Mouse (Mus musculus): ENCODE data around the gene Htr5b. TPM values are rescaled to one million over a fixed set of nuclear protein-coding genes. Genes with fewer than 3 reads are reported as not detected.

Htr5b gene
- total RNA-seq, 2 experiments from 2014 or later, result not detected

DNA sequence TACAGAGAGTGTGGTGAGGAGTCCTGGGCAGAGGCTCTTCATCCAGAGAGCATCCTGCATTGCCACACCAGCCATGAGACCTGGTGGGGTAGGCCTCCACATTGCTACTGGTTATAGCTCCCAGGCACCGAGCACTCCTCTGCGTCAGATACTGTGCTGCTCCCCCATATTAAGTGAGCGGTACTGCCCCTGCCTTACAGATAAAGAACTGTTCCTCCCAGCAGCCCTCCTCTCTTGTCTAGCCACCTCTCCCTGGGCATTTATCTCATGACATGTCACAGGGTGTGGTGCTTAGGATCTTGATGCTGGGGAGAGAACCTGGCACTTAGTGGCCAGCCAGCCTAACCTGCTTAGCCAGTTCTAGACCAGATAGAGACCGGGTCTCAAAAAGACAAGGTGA, 31.2 kb downstream of the Htr5b start:
- intact Hi-C loops (cut with DNase I), result no loop called here
- no peak for DNase-seq

DNA sequence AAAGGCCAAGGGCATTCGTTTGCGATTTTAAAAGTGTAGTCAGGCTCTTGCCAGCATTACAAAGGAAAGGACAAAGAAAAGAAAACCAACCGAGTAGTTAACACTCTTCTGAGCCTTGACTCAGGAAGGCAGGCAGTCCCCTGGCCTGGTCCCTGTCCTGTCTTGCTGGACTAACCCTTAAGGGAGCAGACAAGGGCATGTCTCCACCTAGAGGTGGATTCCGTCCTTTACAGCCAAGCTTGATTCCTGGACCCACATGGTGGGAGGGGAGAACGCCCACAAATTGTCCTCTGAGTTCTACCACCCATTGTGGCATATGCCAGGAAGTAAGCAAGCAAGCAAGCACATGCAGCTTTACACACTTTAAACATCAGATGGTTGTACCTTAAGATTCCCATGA, 38.0 kb downstream of the Htr5b start:
- intact Hi-C loops (cut with DNase I), result loop anchor here (2.0 kb wide), 1 partner anchor 47 kb away; no protein-coding TSS in a partner anchor
- DNase-seq, result no peak

DNA sequence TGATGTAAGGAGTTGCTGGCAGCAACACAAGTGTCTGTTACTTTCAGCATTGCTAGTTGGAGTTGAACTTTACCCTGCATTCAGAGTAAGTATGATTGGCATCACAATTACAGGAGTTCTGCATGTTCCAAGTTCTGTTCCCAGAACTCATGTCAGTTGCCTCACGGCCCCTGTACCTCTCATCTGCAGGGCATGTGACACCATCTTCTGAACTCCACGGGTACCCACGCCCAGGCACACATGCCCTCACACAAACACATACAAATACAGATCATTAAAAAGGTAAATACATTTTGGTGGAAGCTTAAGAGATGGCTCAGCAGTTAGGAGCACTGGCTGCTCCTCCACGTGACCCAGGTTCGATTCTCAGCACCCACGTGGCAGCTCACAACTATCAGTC, 41.5 kb downstream of the Htr5b start:
- no peak for DNase-seq
- intact Hi-C loops (cut with DNase I), result no loop called here

DNA sequence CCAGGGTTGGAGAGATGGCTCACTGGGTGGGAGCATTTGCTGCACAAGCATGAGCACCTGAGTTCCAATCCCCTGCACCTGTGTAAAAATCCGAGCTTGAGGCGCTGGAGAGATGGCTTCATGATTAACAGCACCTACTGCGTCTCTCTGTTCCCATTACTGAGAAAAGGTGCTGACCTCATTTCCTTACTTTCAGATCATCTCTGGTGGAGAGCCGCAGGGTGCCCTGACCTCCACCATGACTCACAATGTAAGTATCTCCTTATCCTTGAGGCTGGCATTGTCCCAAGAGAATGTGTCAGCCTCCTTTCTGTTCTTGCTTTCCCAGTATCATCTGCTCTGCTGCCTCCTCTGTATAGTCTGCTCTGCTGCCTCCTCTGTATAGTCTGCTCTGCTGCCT, 45.2 kb downstream of the Htr5b start:
- intact Hi-C loops (cut with DNase I), result no loop called here
- DNase-seq, result no peak

DNA sequence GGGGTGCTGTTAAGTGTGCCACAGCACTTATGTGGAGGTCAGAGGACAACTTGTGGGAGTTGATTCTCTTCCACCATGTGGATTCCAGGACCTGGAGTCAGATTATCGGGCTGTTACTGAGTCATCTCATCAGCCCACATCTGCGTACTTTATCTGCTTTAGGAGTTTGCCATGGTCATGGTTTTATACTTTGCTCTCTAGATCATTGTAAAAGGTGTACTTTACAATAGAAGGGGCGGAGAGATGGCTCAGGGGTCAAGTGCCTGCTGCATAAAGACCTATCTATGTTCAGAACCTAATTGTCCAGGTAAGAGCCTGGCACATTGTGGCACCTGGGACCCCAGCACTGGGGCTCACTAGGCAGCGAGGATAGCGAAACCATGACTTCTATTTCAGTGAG, 48.9 kb downstream of the Htr5b start:
- intact Hi-C loops (cut with DNase I), result no loop called here
- no peak for DNase-seq

DNA sequence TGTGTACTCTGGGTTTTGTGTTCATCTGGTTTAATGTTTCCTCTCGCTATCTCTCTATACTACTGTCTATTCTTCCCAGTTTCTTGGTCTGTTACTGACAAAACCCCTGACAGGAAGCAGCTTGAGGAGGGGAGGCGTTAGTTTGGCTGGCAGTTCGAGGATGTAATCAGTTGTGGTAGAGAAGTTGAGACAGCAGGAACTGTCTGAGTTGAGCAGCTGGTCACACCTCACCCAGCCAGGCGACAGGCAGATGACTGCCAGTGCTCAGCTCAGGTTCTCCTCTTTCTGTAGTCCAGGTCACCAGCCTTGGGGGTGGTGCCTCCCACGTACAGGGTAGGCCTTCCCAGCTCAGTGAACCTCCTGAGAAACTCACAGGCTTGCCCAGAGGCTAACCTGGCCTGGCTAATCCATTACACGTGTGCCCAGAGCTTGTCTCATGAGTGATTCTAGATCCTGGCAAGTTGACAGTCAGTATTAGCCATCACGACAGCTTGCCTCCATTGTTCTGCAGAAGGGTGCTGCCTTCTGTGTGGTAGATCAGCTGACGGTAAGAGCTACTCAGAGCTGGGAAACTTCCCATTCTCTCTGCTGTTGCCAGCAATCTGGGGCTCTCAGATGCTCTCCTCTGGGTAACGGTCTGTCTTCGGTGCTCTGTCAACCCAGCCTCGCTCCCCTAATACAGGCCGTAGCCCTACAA, 49.8 kb downstream of the Htr5b start:
- intact Hi-C loops (cut with DNase I), result no loop called here
- DNase-seq, result no peak

DNA sequence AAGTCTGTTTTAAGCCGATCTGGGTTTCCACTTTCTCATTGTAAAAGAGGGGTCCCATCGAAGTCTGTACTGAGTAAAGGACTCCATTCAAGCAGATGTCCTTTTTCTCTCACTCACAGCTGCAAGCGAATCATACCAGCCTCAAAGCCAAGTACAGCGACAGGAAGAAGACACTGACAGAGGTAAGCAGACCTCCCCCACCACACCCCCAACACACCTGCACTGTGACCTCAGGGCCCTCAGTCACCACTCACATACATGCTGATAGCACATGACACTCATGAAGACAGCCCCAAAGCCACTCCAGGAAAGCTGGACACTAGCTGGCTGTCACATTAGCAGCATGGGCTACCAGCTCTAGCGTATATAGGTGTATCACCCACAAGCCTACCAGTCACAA, 50.5 kb downstream of the Htr5b start:
- DNase-seq, result no peak
- intact Hi-C loops (cut with DNase I), result no loop called here

DNA sequence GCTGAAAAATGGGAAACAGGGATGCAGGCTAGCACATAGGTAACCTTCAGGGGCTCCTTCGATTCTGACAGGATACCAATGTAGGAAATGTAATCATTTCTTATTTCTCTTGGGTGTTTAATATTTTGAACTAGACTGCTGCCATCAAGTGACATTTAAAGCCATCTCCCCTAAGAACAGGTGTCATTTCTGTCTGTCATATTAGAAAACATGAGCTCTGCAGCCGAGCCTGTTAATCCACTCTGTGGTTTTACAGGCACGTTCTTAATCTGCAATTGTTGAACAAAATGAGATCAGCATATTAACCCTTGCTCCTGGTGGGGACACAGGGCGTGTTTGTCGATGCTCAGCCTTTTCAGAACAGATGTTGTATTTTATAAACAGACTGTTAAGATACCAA, 56.8 kb downstream of the Htr5b start:
- DNase-seq, result no peak
- intact Hi-C loops (cut with DNase I), result no loop called here

DNA sequence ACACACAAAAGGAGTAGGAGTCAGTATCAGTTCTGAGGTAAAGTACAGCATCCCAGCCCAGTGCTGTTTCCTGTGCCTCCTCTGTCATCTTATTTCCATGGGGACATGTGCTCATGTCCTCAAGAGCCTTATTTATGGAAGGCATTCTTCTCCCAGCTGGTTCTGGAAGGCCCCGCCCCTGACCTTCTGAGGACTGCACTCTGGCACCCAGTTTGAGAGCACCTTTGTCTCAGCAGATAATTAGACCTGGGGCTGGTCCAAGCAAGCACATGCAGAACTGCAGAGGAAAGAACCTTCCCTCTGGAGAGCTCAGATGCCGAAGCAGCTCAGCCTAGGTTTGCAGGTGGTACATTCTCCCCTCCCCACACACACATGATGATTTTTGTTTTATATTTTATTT, 60.0 kb downstream of the Htr5b start:
- intact Hi-C loops (cut with DNase I), result no loop called here

DNA sequence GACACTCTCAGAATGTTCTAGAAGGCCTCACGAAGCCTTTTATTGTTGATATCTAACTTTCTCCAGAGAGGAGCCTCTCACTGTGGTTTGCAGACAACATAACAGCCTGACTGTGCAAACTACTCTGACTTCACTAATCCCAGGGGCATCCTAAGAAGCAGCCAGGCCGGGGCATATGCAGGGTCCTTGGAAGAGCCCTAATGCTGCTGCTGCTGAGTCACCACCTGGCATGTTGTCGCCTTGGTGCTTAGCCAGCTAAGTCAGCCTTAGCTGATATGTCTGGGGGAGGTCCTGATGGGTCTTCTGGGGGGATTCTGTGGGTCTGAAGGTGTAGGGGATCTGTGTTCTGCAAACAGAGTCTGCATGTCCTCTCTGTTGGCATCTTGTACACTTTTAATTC, 62.0 kb downstream of the Htr5b start:
- intact Hi-C loops (cut with DNase I), result no loop called here
- DNase-seq, result no peak

More for the DNA sequence above, 60.0 kb downstream of the Htr5b start:
- DNase-seq, result no peak

DNA sequence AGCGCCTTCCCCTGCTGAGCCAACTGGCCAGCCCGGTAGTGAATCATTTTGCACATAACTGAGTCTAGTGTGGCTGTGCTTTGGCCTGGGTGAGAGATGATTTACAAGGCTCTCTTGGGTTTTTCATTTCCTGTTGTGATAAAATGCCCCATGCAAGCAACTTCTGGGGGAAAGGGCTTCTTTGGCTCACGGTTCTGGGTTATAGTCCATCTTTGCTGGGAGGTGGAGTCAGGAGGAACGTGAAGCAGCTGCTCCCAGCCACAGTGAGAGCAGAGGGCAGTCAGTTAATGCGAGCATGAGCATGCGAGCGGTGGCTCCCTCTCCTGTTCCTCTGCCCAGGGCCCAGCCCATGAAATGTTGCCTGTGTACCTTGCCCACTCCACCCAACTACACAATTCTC, 64.5 kb downstream of the Htr5b start:
- intact Hi-C loops (cut with DNase I), result no loop called here
- DNase-seq, result no peak

DNA sequence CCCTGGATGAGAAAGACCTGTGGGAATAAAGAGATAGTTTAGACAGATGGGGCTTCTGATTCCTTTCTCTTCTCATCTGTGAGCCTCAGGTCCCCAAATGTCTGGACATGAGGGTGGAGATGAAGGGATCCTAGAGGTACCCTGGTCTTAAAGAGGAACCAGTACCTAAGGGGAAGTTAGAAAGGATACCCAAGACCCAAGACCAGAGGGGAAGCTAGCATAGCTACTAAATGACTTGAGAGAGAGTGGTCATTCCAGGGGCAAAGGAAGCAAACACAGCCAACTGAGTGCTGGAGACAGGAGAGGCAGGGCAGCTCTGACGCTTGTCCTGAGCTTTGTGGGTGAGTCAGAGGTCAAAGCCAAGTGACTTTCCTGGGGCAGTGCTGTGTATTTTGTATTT, 65.6 kb downstream of the Htr5b start:
- DNase-seq, result no peak
- intact Hi-C loops (cut with DNase I), result no loop called here

DNA sequence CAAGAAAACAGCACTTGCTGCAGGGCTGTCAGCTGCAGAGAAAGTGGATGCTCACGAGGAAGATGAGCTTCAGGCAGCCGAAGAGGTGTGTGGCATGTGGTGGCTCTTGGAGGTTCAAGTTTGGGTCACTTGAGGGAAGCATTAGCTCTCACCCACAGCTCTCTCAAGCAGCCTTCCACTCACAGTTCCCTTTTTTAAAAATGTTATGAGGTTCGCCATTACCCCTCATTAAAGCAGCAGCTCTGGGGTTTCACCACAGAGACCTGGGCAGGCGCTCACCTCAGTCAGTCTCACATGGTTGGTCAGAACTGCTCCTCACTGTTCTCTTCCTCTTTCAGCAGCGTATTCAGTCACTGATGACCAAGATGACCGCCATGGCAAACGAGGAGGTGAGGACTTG, 66.4 kb downstream of the Htr5b start:
- intact Hi-C loops (cut with DNase I), result no loop called here
- no peak for DNase-seq

DNA sequence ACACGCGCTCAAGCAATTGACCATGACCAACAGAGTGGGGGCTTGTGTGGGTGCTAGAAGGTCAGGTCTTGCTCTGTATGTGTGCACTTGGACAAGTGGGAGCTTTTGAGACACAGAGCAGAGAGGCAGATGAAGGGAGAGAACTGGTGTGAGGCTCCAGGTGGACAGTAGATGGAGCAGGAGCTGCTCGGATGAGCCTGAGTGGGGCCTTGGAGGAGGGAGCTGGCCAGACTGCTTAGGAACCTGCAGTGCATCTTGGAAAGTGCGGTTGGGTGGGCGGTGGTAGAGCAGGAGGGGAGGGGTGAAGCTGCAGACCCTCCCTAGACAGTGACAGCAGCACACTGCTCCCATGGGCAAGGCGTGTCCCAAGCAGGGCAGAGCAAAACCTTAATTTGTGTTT, 68.2 kb downstream of the Htr5b start:
- intact Hi-C loops (cut with DNase I), result no loop called here
- no peak for DNase-seq

Other genes starting within 250 kb of the Htr5b start
- 10 to 100 TPM; 58.0 to 59.8 TPM for gene Insig2, start 195.9 kb downstream of the Htr5b start, total RNA-seq (2021)
- 1 to 10 TPM; 8.9 to 9.2 TPM for gene Ccdc93, start 97.4 kb downstream of the Htr5b start, total RNA-seq (2021)
- gene Ddx18, start 39.5 kb upstream of the Htr5b start, total RNA-seq (2021), result 10 to 100 TPM; 11.2 to 15.9 TPM

All from gastrocnemius, postnatal 36 days (tissue).